ENCODE assay signal across 12 mouse cellular contexts in genomic region chr7:43349623-43350022, GRCm38 (mm10). TPM values are rescaled to one million over a fixed set of nuclear protein-coding genes. Genes with fewer than 3 reads are reported as not detected.
DNase-seq lines count a peak whose midpoint lies in the region; ATAC-seq and TF ChIP-seq lines count a peak whose summit lies in the region.
"Not testable (repeated sequence)": the region's sequence is repeated elsewhere in the genome, so short reads cannot be mapped to it uniquely, and the experiment has no call there.
"Had no signal": no experiment of that assay in that cellular context is flagged by ENCODE, and none has a peak within 500 bp of the region (broad histone marks: within the 10 kb centered on the region; RNA-seq: fewer than 3 reads in every experiment).

No protein-coding gene starts in this region.

- peak; percentile 44 for ATAC-seq in granulocyte monocyte progenitor cell, adult 5-6 weeks (replicated peaks; ENCODE audit: poor library complexity, severe bottlenecking)
- peak; percentile 50; the same call in 1 of the 2 replicates for ATAC-seq in intestine, postnatal 0 days
- not testable (repeated sequence) for ATAC-seq in lung, postnatal 0 days
- ATAC-seq in megakaryocyte progenitor cell, adult 5-6 weeks (replicated peaks; ENCODE audit: poor library complexity): peak; percentile 51

- H3K27ac ChIP-seq in intestine, postnatal 0 days (ENCODE audit: low read depth, low read length); lung, postnatal 0 days (ENCODE audit: low read length): not testable (repeated sequence)

- H3K4me3 ChIP-seq in intestine, postnatal 0 days (ENCODE audit: low read depth, low read length); lung, postnatal 0 days (ENCODE audit: low read depth, low read length): not testable (repeated sequence)

- peak; percentile 56 for TF ChIP-seq CTCF in intestine, postnatal 0 days (IDR thresholded peaks at IDR 0.05; ENCODE audit: low read depth)
- TF ChIP-seq CTCF in lung, postnatal 0 days (IDR thresholded peaks at IDR 0.05): peak; percentile 26

- not testable (repeated sequence) for H3K4me1 ChIP-seq in intestine, postnatal 0 days (replicated peaks; ENCODE audit: control insufficient read depth, insufficient read depth, low read length); lung, postnatal 0 days (ENCODE audit: insufficient read depth, low read depth, low read length)

- WGBS in intestine, postnatal 0 days: 56% methylated on average over 5 of the region's 5 CpGs
- 61% methylated on average over 5 of the region's 5 CpGs for WGBS in lung, postnatal 0 days

- not testable (repeated sequence) for H3K9ac ChIP-seq in intestine, postnatal 0 days (ENCODE audit: low read depth, low read length); lung, postnatal 0 days (replicated peaks; ENCODE audit: low read depth)

- H3K4me2 ChIP-seq in intestine, postnatal 0 days (replicated peaks; ENCODE audit: low read depth); lung, postnatal 0 days (replicated peaks; ENCODE audit: low read depth, low read length): not testable (repeated sequence)

- H3K36me3 ChIP-seq in intestine, postnatal 0 days (ENCODE audit: control insufficient read depth, insufficient read depth); lung, postnatal 0 days (ENCODE audit: insufficient read depth, low read length): not testable (repeated sequence)

- H3K27me3 ChIP-seq in intestine, postnatal 0 days (replicated peaks; ENCODE audit: control insufficient read depth, insufficient read depth, low read length); lung, postnatal 0 days (replicated peaks; ENCODE audit: insufficient read depth, low read length): not testable (repeated sequence)

- not testable (repeated sequence) for H3K9me3 ChIP-seq in intestine, postnatal 0 days (ENCODE audit: control insufficient read depth); lung, postnatal 0 days (ENCODE audit: low read length)

- TF ChIP-seq EP300 in lung, postnatal 0 days (IDR thresholded peaks at IDR 0.05): not testable (repeated sequence)

- peak; percentile 36 for DNase-seq in A20 (ENCODE audit: low read depth, low spot score)
- DNase-seq in ZHBTc4 (ENCODE audit: low read depth, low spot score): peak; percentile 55
- DNase-seq in layer of hippocampus, adult 9-11 months: peak; percentile 15
- not testable (repeated sequence) for DNase-seq in lung, postnatal 0 days (ENCODE audit: low spot score)

RNA-seq across cellular contexts. Expression of gene Siglecf, which starts 1.5 kb away (rescaled TPM):
- total RNA-seq in granulocyte monocyte progenitor cell, adult 5-6 weeks (2014; fragmentation: Nextera tagmentation): 11.6 and 16.5 TPM in 2 replicates
- 19.2 and 22.0 TPM in 2 replicates for total RNA-seq in granulocyte monocyte progenitor cell, adult 5-6 weeks (2017)
- polyA plus RNA-seq in intestine, postnatal 0 days (2015; fragmentation: Nextera tagmentation; extraction: Ambion mirVana): 0.25 and 0.33 TPM in 2 replicates
- polyA plus RNA-seq in lung, postnatal 0 days (2015; fragmentation: Nextera tagmentation; extraction: Ambion mirVana): 0.88 and 0.98 TPM in 2 replicates
- 24.3 and 26.3 TPM in 2 replicates for total RNA-seq in megakaryocyte progenitor cell, adult 5-6 weeks (2015)
- 24.8 and 24.9 TPM in 2 replicates for total RNA-seq in megakaryocyte progenitor cell, adult 5-6 weeks (2017)
- total RNA-seq: gastrocnemius, postnatal 10 days had no signal
- polyA plus RNA-seq: myocyte had no signal

RNA-seq across cellular contexts. Expression of gene Zfp715, which starts 36.5 kb away (rescaled TPM):
- total RNA-seq in granulocyte monocyte progenitor cell, adult 5-6 weeks (2014; fragmentation: Nextera tagmentation): 17.7 and 20.7 TPM in 2 replicates
- 13.3 and 22.0 TPM in 2 replicates for total RNA-seq in granulocyte monocyte progenitor cell, adult 5-6 weeks (2017)
- 5.3 and 5.5 TPM in 2 replicates for polyA plus RNA-seq in intestine, postnatal 0 days (2015; fragmentation: Nextera tagmentation; extraction: Ambion mirVana)
- 9.7 and 10.5 TPM in 2 replicates for polyA plus RNA-seq in lung, postnatal 0 days (2015; fragmentation: Nextera tagmentation; extraction: Ambion mirVana)
- 26.5 and 26.8 TPM in 2 replicates for total RNA-seq in megakaryocyte progenitor cell, adult 5-6 weeks (2015)
- total RNA-seq in megakaryocyte progenitor cell, adult 5-6 weeks (2017): 19.4 and 19.7 TPM in 2 replicates

RNA-seq across cellular contexts. Expression of gene Siglecg, which starts 58.4 kb away (rescaled TPM):
- 11.9 and 27.5 TPM in 2 replicates for total RNA-seq in granulocyte monocyte progenitor cell, adult 5-6 weeks (2014; fragmentation: Nextera tagmentation)
- 11.8 and 12.6 TPM in 2 replicates for total RNA-seq in granulocyte monocyte progenitor cell, adult 5-6 weeks (2017)
- polyA plus RNA-seq in intestine, postnatal 0 days (2015; fragmentation: Nextera tagmentation; extraction: Ambion mirVana): 0.07 and 0.08 TPM in 2 replicates
- polyA plus RNA-seq in lung, postnatal 0 days (2015; fragmentation: Nextera tagmentation; extraction: Ambion mirVana): 0.43 and 0.48 TPM in 2 replicates
- 17.2 and 23.0 TPM in 2 replicates for total RNA-seq in megakaryocyte progenitor cell, adult 5-6 weeks (2015)
- 11.7 and 15.4 TPM in 2 replicates for total RNA-seq in megakaryocyte progenitor cell, adult 5-6 weeks (2017)
- polyA plus RNA-seq: embryonic facial prominence, embryonic 13.5 days; heart, embryonic 12.5 days; midbrain, embryonic 11.5 days had no signal
